Mouse (Mus musculus) cerebellum, postnatal 10 days (tissue): ENCODE data around the gene Gm6525.

Experiments used
- DNase-seq, 2 experiments: peaks; one replicate each; pipeline ENCODE4 v3.0.0; 2021; ENCODE audit warnings: mixed read lengths in 2 of 2

Gm6525 gene

DNA sequence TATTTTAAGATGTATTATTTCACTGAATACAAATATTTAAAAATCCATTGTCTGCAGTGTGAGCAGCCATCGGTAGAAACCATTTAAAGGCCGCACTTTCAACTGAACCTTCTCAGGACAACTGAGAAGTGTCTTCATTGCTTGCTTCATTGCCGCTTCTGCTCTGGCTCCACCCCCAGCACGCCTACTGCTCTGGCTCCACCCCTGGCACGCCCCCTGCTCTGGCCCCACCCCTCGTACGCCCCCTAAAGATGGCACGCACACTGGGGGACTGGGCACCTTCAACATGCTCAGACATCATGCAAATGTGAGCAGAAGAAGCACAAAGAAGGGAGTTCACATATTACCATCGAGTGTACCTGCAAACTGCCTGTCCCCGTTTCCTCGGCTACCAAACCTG lies 1.5 kb upstream of the Gm6525 start:
- DNase-seq: peak; percentile 34 to 49

GRCm38 (mm10) chr3:84175337-84176315 lies 1.7 kb downstream of the Gm6525 start:
- peak; percentile 91 for DNase-seq

- DNase-seq: no peak
Observed at GRCm38 (mm10) chr3:84177834-84178233, 3.9 kb downstream of the Gm6525 start.

GRCm38 (mm10) chr3:84180304-84180703 lies 6.4 kb downstream of the Gm6525 start:
- no peak for DNase-seq

DNA sequence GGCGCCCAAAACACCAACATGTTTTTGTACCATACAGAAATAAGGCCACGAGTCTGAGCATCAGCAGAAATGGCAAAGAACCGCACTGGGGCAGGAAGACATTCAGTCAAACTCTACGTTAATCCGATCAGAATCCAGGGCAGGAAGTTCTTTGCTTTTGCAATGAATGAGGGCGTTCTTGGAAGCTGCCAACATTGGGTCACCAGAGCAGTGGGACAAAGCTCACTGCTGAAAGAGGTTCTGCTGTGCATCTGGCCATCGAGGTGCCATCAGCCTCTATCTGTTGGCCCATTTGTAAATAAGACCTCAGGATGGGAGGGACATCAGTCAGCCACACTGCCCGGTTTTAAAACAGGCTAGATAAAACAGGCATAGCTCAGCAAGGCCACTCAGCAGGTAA lies 7.2 kb downstream of the Gm6525 start:
- no peak for DNase-seq

DNA sequence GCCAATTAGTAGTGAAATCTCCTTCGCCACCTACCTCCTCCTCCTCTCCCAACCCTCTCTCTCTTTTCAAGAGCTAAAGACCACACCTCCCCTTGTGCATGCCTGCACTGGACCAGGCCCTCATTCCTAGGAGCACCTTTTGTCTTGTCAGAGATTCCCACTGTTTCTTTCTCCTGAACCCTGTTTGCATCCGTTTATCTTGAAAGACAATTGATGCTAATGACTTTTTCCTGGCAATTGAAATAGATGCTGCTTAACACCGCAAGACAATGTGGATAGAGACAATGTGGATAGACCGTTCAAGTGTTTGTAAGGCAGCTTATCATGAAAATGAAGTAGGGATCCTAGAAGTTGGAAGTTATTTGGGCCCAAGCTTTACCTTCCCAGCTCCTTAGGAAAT lies 7.8 kb downstream of the Gm6525 start:
- DNase-seq: no peak

GRCm38 (mm10) chr3:84189629-84190173 lies 15.8 kb downstream of the Gm6525 start:
- no peak for DNase-seq

DNA sequence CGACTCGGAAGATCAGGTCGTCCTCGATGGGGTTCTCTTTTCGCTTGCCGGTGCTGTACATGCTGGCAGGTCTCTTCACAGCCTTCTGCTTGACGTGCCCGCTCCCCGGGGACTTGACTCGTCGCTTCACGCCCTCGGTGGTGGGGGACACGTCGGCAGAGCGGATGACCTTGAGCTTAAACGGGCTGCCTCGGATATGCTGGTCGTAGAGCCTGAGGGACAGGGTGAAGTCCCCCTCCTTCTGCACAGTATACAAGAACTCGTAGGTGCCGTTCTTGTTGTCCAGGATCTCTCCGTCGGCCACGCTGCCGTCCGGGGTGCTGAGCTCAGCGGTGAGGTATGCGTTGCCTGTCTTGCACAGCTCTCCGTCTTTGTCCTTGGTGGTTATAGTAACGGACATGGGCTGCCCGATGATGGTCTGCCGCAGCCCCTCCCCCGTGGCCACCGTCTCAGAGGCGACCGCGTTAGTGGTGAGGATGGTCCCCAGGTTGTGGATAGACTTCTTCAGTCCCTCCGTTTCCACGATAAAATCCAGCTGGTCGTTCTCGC lies 16.7 kb downstream of the Gm6525 start:
- peak in 1 of 2 experiments; percentile 20 for DNase-seq

DNA sequence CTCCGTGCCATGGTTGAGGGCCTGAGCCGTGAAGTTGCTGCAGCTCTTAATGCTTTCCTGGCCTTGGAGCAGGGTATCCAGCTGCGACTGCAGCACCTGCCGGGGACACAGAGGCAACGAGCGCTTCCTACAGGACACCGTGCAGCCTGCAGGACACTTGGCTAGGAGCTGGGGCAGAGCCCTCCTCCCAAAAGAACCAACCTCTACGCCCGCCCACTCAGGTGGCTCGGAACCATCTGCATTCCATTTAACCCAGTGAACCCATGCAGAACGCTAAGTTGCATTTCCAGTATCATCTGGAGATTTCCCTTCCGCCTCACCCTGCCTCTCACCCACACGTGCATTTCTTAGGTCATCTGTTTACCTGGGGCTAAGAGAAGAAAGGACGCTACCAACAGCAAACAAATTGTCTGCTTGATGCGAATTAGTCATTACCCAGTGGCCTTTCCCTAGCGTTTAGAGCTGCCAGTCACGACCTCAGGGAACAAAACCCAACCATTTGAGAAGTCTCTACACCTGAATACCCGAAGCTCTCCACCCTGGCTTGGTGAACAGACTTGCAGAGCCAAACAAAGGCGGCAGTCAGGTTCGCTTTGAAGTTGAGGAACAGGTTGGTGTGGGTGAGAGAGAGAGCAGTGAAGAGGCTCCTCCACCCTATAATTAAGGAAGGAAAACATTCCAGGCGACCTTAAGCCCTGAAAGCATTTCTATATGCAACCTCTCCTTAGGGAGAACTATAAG lies 17.4 kb downstream of the Gm6525 start:
- DNase-seq: peak in 1 of 2 experiments; percentile 25

- no peak for DNase-seq
Observed at GRCm38 (mm10) chr3:84193881-84194280, 20.0 kb downstream of the Gm6525 start.

- DNase-seq: no peak
Observed at GRCm38 (mm10) chr3:84198229-84198628, 24.3 kb downstream of the Gm6525 start.

DNA sequence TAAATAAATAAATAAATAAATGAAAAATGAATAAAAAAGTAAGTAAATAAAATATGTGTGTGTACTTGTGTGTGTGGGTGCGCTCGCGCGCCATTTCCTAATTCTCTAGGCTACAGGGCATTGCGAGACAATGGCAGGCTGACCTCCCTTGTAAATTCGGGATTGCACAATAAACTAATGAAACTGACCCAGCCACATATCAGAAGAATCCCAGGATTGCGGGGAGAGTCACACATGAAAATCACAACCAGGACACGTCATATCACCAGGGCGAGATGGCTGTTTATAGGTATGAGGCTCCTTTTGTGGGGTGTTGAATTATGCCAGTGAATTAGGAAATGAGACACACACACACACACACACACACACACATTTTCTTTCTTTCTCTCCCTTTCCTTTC lies 25.6 kb downstream of the Gm6525 start:
- no peak for DNase-seq

GRCm38 (mm10) chr3:84200559-84201420 lies 26.9 kb downstream of the Gm6525 start:
- peak; percentile 98 to 99 for DNase-seq

GRCm38 (mm10) chr3:84204640-84205039 lies 30.7 kb downstream of the Gm6525 start:
- no peak for DNase-seq

DNA sequence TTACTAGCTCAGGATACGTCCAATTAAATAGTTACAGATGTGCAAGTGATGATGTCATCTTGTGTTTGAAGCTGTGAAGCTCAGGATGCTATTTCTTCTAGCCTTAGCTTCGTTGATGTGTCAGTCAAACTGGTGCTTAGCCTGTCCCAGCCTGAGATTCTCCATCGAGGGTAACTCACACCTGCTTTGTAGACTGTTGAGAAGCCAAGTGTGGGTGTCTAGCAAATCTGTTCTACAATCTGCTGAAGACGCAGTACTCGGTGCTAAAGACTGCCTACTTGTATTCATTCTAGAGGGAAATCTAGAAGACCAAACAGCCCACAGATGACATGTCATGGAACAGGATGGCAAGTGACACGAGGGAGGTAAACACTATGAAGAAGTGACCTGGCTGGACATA lies 31.7 kb downstream of the Gm6525 start:
- no peak for DNase-seq

DNA sequence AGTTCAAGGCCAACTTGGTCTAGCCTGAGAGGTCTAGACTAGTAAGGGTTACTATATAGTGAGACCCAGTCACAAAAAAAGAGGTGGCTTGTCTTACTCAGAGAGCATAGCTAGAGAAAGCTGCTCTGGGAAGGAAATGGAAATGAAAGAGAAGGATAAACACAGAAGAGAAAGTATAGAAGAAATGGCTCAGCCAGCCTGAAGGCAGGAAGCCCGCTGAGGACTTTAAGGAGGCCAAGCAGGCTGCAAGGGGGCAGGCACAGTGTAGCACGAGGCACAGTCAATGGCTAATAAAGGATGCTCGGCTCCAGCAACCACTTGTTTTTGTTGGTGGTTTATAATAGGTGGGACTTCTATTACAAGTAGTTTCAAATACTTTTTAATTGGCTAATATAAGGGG lies 32.2 kb downstream of the Gm6525 start:
- DNase-seq: no peak

DNA sequence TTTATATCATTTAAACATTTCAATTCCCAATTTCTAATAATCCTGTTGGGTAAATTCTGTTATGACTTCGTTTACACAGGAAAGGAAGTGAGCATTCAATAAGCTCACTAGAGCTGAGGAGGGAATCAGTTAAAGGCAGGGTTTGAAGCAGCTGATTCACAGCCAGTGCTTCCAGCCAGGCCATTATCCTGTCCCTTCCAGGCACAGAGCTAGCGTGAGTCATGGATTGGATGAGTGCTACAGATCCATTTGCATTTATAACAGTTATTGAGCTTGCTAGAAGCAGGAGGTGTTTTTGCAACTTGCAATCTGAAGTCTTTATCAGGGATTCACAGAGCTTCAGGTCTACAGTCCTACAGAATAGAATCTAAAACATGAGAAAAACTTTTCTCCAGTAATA lies 33.5 kb downstream of the Gm6525 start:
- no peak for DNase-seq

DNA sequence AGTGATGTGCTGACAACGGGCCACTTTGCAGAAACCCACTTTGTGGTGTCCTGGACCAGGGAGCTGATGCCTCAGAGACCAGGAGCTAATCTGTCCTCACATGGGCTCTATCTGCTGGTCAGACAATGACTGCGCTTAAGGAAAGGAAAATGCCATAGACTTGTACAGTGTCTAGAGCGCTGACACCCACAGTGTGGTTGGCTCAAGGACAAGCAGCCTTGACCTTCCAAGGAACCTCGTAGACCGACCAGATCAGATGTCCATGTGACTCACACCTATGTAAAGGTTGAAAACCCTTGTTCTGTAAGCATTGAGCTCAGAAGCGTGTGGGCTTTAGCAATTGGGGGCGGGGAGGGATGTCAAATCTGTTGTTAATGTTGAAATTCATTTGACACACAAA lies 34.6 kb downstream of the Gm6525 start:
- DNase-seq: no peak

DNA sequence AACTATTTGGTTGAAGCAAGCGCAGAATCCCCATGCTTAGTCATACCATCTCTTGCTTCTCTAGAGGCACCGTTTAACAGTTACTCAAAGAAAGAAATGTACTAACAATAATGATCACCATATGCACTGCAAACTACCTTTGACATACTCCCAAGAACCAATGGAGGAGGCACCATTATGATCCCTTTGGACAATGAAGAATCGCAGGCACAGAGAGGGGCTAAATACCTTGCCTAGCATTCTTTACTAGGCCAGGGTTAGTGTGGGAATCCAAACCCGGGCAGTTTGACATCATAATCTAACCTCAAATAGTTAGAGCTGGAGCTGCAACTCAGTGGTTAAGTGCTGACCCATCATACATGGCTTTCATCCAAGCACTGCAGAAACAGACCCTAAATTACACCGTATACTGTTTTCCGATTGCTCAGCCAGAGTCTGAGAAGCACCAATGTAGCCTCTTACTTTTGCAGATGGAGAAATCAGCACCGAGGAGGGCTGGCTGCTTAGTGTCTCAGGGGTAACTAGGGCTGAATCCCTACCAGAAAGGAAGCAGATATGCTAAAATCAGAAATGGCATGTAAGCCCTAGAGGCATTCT lies 35.1 kb downstream of the Gm6525 start:
- no peak for DNase-seq

DNA sequence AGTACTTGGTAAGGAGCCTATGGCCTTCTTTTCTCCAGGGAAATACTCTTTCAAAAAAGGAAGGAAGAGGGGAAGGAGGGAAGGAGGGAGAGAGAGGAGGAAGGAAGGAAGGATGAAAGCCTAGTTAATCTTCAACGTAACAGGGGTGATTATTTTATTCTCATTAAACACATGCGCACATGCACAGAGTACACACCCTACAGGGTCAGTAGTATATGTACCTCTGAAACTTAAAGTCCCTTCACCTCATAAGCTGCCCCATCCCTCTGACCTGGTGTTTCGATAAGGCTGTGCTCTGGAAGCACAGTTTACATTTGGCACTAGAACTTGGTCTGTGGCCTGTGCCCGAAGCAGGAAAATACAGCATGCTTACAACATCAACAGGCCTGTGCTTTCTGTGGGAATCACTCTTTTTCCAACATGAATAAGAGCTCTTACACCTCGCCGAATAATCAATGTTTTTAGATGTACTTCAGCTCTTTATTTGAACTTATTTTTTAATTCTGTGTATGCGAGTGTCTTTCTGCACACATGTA lies 37.5 kb downstream of the Gm6525 start:
- DNase-seq: no peak

DNA sequence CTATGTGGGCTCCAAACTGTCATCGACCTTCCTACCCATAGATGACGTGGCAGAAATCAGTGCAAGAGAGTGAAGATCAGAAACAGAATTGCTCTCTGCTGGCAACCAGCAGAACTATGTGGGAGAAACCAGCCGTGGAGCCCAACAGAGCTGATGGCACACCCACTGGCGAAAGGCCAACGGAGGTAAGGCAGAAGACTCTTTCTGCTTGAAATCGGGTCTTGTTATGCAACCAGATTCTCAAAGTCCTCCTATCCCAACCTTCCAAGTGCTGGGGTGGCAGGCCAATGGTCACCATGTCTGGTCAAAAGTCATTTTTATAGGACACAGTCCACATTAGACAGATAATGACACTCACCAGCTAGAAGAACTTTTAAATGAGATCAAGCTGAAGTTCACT lies 40.6 kb downstream of the Gm6525 start:
- DNase-seq: peak; percentile 74 to 80

- DNase-seq: peak; percentile 90 to 95
Observed at GRCm38 (mm10) chr3:84215253-84215652, 41.3 kb downstream of the Gm6525 start.
